Mouse (Mus musculus) heart, embryonic 13.5 days (tissue): ENCODE results near the gene Thrb. TPM values are rescaled to one million over a fixed set of nuclear protein-coding genes. Genes with fewer than 3 reads are reported as not detected.

ENCODE experiments used
- ATAC-seq: fragments of 200-750 bp; cut with Nextera tagmentation; 2 replicates; pipeline ENCODE4 v1.8.0; 2017; ENCODE audit warnings: moderate TSS enrichment; ENCODE audit not compliant: insufficient number of reproducible peaks, low FRiP score, low TSS enrichment; ENCODE audit errors: extremely low read depth
- H3K27ac ChIP-seq: fragments of 300-500 bp; sonication (generic); replicated peaks from 2 replicates; pipeline ENCODE4 v1.5.1; 2015; ENCODE audit warnings: moderate library complexity, mild to moderate bottlenecking, inconsistent platforms
- H3K27me3 ChIP-seq: fragments of 300-500 bp; sonication (generic); replicated peaks from 2 replicates; pipeline ENCODE4 v1.6.1; 2015; ENCODE audit warnings: mild to moderate bottlenecking, inconsistent platforms
- H3K36me3 ChIP-seq: fragments of 300-500 bp; sonication (generic); 2 replicates; pipeline ENCODE4 v1.6.1; 2015; ENCODE audit warnings: mild to moderate bottlenecking, inconsistent platforms
- H3K4me1 ChIP-seq: fragments of 300-500 bp; sonication (generic); 2 replicates; pipeline ENCODE4 v1.6.1; 2015; ENCODE audit warnings: inconsistent platforms
- H3K4me2 ChIP-seq: fragments of 300-500 bp; sonication (generic); 2 replicates; pipeline ENCODE4 v1.6.1; 2015; ENCODE audit warnings: inconsistent platforms, mild to moderate bottlenecking, moderate library complexity
- H3K4me3 ChIP-seq: fragments of 300-500 bp; sonication (generic); 2 replicates; pipeline ENCODE4 v1.5.1; 2015; ENCODE audit warnings: moderate library complexity, mild to moderate bottlenecking, inconsistent platforms
- H3K9ac ChIP-seq: fragments of 300-500 bp; sonication (generic); 2 replicates; pipeline ENCODE4 v1.6.1; 2015; ENCODE audit warnings: inconsistent platforms, mild to moderate bottlenecking, moderate library complexity
- H3K9me3 ChIP-seq: fragments of 300-500 bp; sonication (generic); 2 replicates; pipeline ENCODE4 v1.6.1; 2016; ENCODE audit warnings: inconsistent platforms
- WGBS: fragments of 180-500 bp; shearing (Covaris S2); methylation state at CpG from one replicate; pipeline ENCODE4 v1.1.7; 2015; ENCODE audit warnings: mixed read lengths; 5-methylcytosine and 5-hydroxymethylcytosine counted together
- polyA plus RNA-seq: library from polyadenylated mRNA; unstranded; fragments of >200 nt; fragmentation: Nextera tagmentation; extraction: Ambion mirVana; gene quantifications from 2 replicates; pipeline ENCODE4 v1.2.1, GENCODE M21; 2015

Thrb gene
- polyA plus RNA-seq, 1 experiment from 2014 or later, result 1.1 TPM

DNA sequence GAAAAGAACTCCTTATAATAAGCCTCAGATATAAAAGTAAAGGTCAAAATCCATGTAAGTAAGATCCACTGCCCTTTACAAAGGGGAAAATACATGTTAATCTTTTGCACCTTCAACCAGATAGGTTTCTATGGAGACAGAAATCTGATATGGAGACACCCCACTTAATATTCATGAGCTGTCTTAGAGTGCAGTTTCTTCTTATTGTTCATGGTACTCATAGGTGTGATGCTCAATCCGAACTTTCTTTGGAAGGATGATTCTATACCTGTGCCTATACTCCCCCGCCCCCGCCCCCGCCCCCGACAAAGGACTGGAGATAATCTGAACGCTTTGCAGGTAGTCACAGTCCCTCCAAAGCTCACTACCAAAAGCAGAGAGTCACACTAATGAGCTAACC lies 312.6 kb downstream of the Thrb start:
- no peaks in the 10 kb centered on the region for H3K36me3 ChIP-seq
- no peaks in the 10 kb centered on the region for H3K4me1 ChIP-seq
- no peak overlapping the region for H3K9ac ChIP-seq
- WGBS, result 61% methylated on average over 6 of the region's 6 CpGs
- no peak overlapping the region for H3K4me3 ChIP-seq
- no peaks in the 10 kb centered on the region for H3K27me3 ChIP-seq
- ATAC-seq, result no peak
- no peaks in the 10 kb centered on the region for H3K9me3 ChIP-seq
- no peak overlapping the region for H3K27ac ChIP-seq
- no peak overlapping the region for H3K4me2 ChIP-seq

DNA sequence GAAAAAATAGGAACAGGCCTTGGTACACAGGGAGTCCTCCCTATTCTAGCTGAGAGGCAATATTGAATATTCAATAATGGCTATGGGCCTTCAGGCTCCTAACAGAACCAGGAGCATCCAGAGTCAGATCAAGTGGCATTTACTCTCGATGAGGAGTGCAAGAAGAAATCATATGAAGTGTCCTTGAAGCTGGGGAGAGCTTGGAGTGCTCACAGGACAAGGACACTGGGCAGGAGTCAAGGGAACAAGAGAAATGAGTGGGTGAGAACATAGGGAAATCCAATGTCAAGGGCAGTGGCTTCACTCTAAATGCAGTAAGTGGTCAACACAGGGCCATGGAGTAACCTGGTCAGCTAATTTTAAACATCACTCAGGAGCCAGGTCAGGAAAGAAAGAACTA lies 315.7 kb downstream of the Thrb start:
- no peak overlapping the region for H3K9ac ChIP-seq
- no peaks in the 10 kb centered on the region for H3K4me1 ChIP-seq
- WGBS, result 44% methylated on average over 1 of the region's 1 CpGs
- H3K4me2 ChIP-seq, result no peak overlapping the region
- no peak overlapping the region for H3K4me3 ChIP-seq
- no peaks in the 10 kb centered on the region for H3K36me3 ChIP-seq
- no peaks in the 10 kb centered on the region for H3K27me3 ChIP-seq
- no peak overlapping the region for H3K27ac ChIP-seq
- ATAC-seq, result no peak
- no peaks in the 10 kb centered on the region for H3K9me3 ChIP-seq

DNA sequence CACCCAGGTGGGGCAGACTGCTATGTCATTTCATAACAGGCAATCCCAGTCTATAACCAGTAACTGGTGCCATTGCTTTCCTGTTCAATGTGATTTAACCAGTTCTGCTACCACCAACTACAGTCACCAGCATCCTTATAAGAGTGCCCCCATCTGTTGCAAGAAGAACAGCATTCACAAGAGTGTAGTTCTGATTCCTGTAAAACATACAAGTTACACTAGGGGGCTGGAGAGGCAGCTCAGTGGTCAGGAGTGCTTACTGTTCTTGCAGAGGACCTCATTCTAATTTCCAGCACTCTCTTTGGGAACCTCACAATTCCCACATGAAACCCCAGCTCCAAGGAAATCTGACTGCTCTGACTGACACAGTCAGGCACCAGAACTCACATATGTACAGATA lies 318.2 kb downstream of the Thrb start:
- Histone ChIP-seq H3K9me3 (no peaks in the 10 kb centered on the region), H3K27ac (no peak overlapping the region), H3K27me3 (no peaks in the 10 kb centered on the region; the same call in 1 of the 2 replicates), H3K4me3 (no peak overlapping the region), H3K4me2 (no peak overlapping the region), H3K36me3 (no peaks in the 10 kb centered on the region), H3K9ac (no peak overlapping the region), H3K4me1 (no peaks in the 10 kb centered on the region)
- no peak for ATAC-seq

DNA sequence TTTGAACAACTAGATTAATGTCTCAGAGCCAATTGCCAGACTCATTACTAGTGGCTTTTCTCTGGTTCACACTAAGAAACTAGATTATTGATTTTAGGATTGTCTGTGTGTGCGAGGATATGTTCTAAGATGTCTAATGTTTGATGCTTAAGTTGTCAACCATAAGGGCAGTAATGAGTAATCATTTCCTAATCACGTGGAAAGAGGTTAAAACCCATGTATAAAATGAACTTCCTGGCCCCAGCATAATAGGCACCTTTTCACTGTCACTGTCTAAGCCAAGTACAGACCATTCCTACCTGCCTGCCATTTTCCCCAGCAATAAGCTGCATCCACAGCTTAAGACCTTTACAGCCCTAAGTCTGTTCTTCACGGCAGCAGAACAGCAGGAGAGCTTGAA lies 321.2 kb downstream of the Thrb start:
- H3K4me1 ChIP-seq, result no peaks in the 10 kb centered on the region
- no peaks in the 10 kb centered on the region; the same call in 1 of the 2 replicates for H3K27me3 ChIP-seq
- 80% methylated on average over 3 of the region's 3 CpGs for WGBS
- no peak for ATAC-seq
- H3K9ac ChIP-seq, result no peak overlapping the region
- H3K4me2 ChIP-seq, result no peak overlapping the region
- H3K4me3 ChIP-seq, result no peak overlapping the region
- no peaks in the 10 kb centered on the region for H3K36me3 ChIP-seq
- no peak overlapping the region for H3K27ac ChIP-seq
- no peaks in the 10 kb centered on the region for H3K9me3 ChIP-seq

DNA sequence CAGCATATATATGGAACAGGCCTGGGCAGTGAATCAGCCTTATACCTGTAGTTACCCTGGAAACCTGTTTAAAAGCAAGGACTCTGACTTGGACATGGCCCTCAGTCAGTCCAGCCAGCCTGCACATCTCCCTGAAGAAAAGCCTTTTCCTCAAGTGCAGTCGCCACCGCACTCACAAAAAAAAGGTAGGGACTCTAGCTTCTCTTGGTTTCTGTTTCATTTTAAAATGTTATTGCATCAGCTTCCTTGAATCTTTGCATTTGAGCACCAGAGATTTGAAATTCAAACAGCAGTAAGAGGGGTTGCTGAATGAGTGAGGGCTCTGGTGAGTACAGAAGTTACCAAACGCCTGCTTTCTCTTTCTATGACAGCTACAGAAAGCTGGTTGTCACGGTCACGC lies 322.0 kb downstream of the Thrb start:
- WGBS, result 82% methylated on average over 5 of the region's 5 CpGs
- ATAC-seq, result no peak
- Histone ChIP-seq H3K9ac (no peak overlapping the region), H3K4me1 (no peaks in the 10 kb centered on the region), H3K4me3 (no peak overlapping the region), H3K9me3 (no peaks in the 10 kb centered on the region), H3K4me2 (no peak overlapping the region), H3K36me3 (no peaks in the 10 kb centered on the region), H3K27me3 (no peaks in the 10 kb centered on the region; the same call in 1 of the 2 replicates), H3K27ac (no peak overlapping the region)

DNA sequence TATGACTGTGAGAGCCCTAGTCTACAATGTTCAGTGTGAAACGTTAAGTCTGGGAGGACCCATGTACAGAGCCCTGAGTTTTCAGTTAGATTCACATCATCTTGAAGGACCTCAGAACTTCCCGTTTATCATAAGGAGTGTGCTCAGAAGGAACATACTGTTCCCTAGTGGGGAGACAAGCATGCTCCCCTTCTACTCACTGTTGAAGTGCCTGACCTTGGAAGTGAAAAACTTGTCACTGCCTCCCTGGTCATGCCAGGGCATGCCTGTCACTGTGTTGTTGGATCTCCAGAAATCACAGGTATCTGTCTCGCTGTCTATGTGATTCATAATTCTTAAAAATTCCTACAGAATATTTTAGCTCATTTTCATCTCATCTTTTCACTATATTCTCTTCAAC lies 323.3 kb downstream of the Thrb start:
- H3K36me3 ChIP-seq, result no peaks in the 10 kb centered on the region
- no peak for ATAC-seq
- H3K27ac ChIP-seq, result no peak overlapping the region
- no peaks in the 10 kb centered on the region for H3K9me3 ChIP-seq
- H3K4me2 ChIP-seq, result no peak overlapping the region
- no peaks in the 10 kb centered on the region for H3K4me1 ChIP-seq
- WGBS, result 77% methylated on average over 3 of the region's 3 CpGs
- H3K4me3 ChIP-seq, result no peak overlapping the region
- H3K9ac ChIP-seq, result no peak overlapping the region
- no peaks in the 10 kb centered on the region; the same call in 1 of the 2 replicates for H3K27me3 ChIP-seq

DNA sequence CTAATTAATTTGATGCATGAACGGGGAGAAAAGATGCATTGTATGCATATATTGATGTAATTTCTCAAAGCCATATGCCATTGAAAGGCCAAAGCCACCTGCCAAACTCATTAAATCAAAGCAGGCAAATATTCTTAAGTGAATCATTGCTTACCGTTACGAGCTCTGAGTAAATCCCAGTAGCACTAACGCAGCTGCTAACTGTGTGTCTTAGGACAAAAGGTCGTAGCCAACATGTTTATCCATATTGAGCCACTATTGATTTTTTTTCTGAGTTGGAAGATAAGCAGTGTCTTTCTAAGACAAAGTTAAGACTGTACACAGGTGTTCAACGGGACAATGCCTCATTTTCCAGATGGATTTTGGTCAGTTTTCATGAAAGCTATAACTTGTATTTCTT lies 323.8 kb downstream of the Thrb start:
- H3K4me2 ChIP-seq, result no peak overlapping the region
- ATAC-seq, result no peak
- no peaks in the 10 kb centered on the region for H3K4me1 ChIP-seq
- no peak overlapping the region for H3K4me3 ChIP-seq
- H3K36me3 ChIP-seq, result no peaks in the 10 kb centered on the region
- 68% methylated on average over 6 of the region's 6 CpGs for WGBS
- H3K9me3 ChIP-seq, result no peaks in the 10 kb centered on the region
- no peak overlapping the region for H3K9ac ChIP-seq
- H3K27me3 ChIP-seq, result no peaks in the 10 kb centered on the region; the same call in 1 of the 2 replicates
- no peak overlapping the region for H3K27ac ChIP-seq

DNA sequence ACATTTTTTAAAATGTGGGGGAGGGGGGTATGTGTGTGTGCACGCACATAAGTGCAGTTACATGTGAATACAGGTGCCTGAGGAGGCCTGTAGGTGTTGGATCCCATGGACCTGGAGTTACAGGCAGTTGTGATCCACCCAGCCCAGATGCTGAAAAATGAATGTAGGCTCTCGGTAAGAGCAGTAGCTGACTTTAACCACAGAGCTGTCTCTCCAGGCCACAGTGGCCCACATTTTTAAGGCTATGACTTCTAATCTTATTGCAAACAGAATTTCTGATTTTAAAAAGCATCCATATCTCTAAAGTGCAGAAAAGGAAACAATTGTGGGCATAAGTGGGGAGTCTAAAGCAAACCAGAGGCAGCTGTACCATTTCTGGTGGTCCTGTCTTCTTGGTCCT lies 328.5 kb downstream of the Thrb start:
- H3K27ac ChIP-seq, result no peak overlapping the region
- no peaks in the 10 kb centered on the region for H3K27me3 ChIP-seq
- no peak overlapping the region for H3K4me2 ChIP-seq
- H3K4me3 ChIP-seq, result no peak overlapping the region
- H3K9me3 ChIP-seq, result no peaks in the 10 kb centered on the region
- no peaks in the 10 kb centered on the region for H3K4me1 ChIP-seq
- no peaks in the 10 kb centered on the region for H3K36me3 ChIP-seq
- H3K9ac ChIP-seq, result no peak overlapping the region
- ATAC-seq, result no peak
- 63% methylated on average over 2 of the region's 2 CpGs for WGBS

DNA sequence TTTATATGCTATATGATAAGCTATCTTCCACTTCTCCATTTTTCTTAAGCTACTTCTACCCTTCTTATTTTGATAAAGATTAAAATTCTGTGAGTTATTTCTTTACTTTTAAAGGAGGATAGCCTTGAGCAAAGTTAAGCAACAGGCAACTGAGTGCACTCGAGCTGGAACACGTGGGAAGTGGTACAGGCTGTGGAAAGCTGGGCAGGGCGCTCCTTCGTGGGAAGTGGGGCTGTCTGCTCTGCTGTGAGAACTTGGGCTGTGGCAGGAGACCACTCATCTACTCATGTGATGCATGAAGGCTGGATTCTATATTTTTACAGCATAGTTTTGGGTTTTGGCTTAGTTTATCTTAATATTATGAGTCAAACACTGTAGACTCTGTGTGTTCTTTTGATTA lies 329.1 kb downstream of the Thrb start:
- no peaks in the 10 kb centered on the region for H3K36me3 ChIP-seq
- no peak overlapping the region for H3K4me2 ChIP-seq
- no peak overlapping the region for H3K27ac ChIP-seq
- H3K27me3 ChIP-seq, result no peaks in the 10 kb centered on the region
- no peak overlapping the region for H3K4me3 ChIP-seq
- H3K4me1 ChIP-seq, result no peaks in the 10 kb centered on the region
- no peaks in the 10 kb centered on the region for H3K9me3 ChIP-seq
- 45% methylated on average over 4 of the region's 4 CpGs for WGBS
- H3K9ac ChIP-seq, result no peak overlapping the region
- ATAC-seq, result no peak

DNA sequence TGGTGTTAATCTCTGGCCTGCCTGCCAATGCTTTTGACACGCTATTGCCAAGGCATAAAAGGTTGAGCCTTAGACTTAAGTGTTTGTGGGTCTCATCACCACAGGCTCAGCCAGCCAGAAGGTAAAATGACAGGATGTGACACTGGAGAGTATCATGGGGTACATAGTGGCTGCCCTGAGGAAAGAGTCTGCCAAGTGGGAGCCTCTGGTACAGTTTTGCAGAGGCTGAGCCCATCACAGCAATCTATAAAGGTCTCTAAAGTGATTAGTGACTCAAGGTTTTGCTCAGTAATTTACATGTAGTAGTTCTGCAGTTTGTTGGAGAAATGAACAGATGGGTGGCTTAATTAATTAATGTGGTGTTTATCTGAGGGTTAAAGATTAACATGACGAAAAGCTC lies 330.1 kb downstream of the Thrb start:
- ATAC-seq, result no peak
- H3K4me2 ChIP-seq, result no peak overlapping the region
- H3K4me1 ChIP-seq, result no peaks in the 10 kb centered on the region
- no peak overlapping the region for H3K4me3 ChIP-seq
- no peaks in the 10 kb centered on the region for H3K36me3 ChIP-seq
- no peak overlapping the region for H3K27ac ChIP-seq
- H3K27me3 ChIP-seq, result no peaks in the 10 kb centered on the region
- H3K9me3 ChIP-seq, result no peaks in the 10 kb centered on the region
- H3K9ac ChIP-seq, result no peak overlapping the region
- WGBS, result 68% methylated on average over 2 of the region's 2 CpGs

DNA sequence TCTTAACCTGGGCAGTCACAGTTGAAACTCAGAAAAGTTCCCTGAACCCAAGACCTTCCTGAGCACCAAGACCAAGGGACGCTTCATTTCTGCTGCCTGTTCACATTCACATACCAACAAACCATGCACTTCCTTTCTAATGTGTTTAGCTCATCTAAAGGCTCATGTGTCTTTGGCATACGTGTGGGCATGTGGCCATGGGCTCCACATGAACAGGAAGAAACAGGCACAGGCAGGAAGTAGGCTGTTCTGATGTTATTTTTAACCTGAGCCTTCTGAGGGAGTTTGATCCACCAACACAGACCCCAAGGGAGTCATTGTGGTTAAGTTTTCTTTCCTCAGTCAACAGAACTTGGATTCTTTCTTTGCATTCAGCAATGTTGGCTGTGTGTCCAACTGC lies 341.8 kb downstream of the Thrb start:
- no peak for ATAC-seq
- Histone ChIP-seq H3K4me3 (no peak overlapping the region), H3K36me3 (no peaks in the 10 kb centered on the region), H3K9me3 (no peaks in the 10 kb centered on the region), H3K4me2 (no peak overlapping the region), H3K4me1 (no peaks in the 10 kb centered on the region), H3K27ac (no peak overlapping the region), H3K9ac (no peak overlapping the region), H3K27me3 (no peaks in the 10 kb centered on the region)
- WGBS, result 54% methylated on average over 2 of the region's 2 CpGs

DNA sequence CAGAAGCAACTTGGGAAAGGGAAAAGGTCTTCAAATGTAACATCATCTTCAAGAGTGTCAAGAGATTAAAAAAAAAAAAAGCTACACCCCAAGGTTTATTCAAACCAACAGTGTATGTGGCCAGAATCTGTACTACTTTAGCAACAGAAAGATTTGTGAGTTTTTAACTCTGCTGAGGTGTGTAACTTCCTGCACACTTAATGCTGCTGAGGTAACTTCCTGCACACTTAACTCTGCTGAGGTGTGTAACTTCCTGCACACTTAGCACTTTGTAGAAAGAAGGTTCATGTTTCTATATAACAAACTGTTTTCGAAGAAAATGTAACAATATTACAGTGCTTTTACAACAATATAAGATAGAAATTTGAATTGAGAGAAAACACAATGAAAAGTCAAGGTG lies 343.6 kb downstream of the Thrb start:
- ATAC-seq, result no peak
- H3K4me3 ChIP-seq, result no peak overlapping the region
- H3K4me2 ChIP-seq, result no peak overlapping the region
- no peak overlapping the region for H3K9ac ChIP-seq
- no peak overlapping the region for H3K27ac ChIP-seq
- no peaks in the 10 kb centered on the region for H3K4me1 ChIP-seq
- no peaks in the 10 kb centered on the region for H3K9me3 ChIP-seq
- 58% methylated on average over 1 of the region's 1 CpGs for WGBS
- H3K27me3 ChIP-seq, result no peaks in the 10 kb centered on the region
- no peaks in the 10 kb centered on the region for H3K36me3 ChIP-seq

DNA sequence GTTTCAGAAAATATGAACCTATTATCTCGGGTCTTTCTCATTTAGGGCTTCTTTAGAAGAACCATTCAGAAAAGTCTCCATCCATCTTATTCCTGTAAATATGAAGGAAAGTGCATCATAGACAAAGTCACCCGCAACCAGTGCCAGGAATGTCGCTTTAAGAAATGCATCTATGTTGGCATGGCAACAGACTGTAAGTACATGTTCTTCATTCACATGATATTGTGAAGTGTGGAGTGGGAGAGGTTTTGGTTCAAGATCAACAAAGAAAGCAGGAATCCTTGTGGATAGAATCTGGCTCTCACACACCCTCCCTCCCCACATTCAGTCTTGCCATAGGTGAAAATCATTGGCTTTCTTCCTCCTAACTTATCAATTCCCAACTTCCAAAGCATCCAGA lies 348.5 kb downstream of the Thrb start:
- Histone ChIP-seq H3K4me3 (no peak overlapping the region), H3K4me2 (no peak overlapping the region), H3K9me3 (no peaks in the 10 kb centered on the region), H3K4me1 (no peaks in the 10 kb centered on the region), H3K27me3 (no peaks in the 10 kb centered on the region), H3K9ac (no peak overlapping the region), H3K36me3 (no peaks in the 10 kb centered on the region), H3K27ac (no peak overlapping the region)
- no peak for ATAC-seq
- WGBS, result 71% methylated on average over 3 of the region's 3 CpGs
